Mouse (Mus musculus): ENCODE data around the gene H2-Aa.

- no peak for TF ChIP-seq CTCF (IDR thresholded peaks at IDR 0.05; ENCODE audit: low read depth)
- no peak for TF ChIP-seq EP300 (IDR thresholded peaks at IDR 0.05; ENCODE audit: low read depth)
Measured at GRCm38 (mm10) chr17:34287648-34288047, at the start of gene H2-Aa.
